Mouse (Mus musculus) T-helper 17 cell (primary cell): ENCODE results near the gene Mdga1.

Experiments
- in situ Hi-C, 2 experiments: fragments of 300-600 bp; cut with MboI, MseI; formaldehyde crosslinking; loops; 1 replicate in 1 of 2; 2 replicates in 1 of 2; pipeline ENCODE4 v1.15.1; 2025; ENCODE audit warnings: high pct_unique_total_duplicates in 2 of 2

Gene Mdga1

GRCm38 (mm10) chr17:29925608-29926606, 44.0 kb downstream of the Mdga1 start:
- in situ Hi-C loops = no loop called here

DNA sequence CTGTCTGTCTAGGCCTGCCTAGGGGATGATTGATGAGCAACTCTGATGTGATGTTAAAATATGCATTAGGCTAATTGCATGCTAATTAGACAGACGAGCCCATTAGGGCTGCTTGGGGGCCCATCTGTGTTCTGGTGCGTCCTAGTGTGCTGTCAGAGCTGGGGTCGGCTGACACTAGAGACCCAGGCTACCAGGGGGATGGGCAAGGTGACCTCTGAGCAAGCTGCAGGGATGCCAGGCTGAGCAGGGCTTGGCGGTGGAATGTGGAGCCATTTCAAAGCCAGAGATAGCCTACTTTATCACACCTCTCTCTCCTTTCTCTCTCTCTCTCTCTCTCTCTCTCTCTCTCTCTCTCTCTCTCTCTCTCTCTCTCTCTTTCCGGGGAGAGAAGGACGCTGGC, 49.8 kb downstream of the Mdga1 start:
- in situ Hi-C loops = no loop called here

DNA sequence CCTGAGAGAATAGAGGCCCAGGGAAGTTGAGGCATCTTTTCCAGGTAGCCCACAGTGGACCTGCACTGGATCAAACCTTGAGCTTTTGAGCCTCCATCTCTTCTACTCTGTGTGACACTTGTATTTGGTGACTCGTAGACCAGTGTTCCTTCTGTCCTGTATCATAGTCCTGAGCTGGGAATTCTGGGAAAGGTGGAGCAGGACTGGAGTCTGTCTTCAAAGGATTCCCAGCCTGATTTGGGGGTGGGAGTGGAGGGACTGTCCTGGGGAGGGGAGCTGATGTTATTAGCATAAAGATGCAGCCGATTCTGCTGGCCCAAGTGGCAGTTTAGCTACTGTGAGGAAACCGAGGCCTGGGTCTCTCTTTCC, 50.4 kb downstream of the Mdga1 start:
- in situ Hi-C loops = no loop called here

DNA sequence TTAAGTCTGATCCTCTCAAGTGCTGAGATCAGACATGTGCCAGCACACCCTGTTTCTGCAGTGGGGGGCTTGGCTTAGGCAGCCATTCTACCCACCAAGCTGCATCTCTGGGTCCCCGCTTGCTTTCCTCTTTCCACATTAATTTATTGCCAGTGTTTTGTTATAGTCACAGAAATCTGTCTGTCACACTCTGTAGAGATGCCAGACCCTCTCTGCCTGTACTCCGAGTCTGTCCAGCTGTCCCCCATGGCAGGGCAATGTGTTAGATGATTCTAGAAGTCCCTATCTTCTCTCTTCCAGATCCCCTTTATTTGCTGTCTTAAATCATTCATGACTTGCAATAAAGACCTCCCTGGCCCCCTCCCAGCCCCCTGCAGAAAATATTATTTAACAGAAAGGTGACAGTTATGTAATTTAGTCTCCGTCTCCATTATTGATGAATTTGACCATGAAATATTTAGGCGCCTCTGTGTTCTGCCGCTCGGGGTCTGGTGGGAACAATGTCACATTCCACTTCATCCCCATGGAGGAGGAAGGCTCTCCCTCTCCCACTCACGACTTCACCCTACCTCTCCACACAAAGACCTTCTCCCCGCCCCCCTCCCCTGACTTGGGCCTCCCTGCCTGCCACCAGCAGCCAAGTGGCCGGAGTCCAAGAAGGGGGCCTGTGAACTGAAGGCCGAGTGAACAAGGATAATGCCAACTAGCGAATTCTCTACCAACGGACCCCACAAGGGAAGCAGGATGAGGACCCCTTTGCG, 50.9 kb downstream of the Mdga1 start:
- in situ Hi-C loops = no loop called here

DNA sequence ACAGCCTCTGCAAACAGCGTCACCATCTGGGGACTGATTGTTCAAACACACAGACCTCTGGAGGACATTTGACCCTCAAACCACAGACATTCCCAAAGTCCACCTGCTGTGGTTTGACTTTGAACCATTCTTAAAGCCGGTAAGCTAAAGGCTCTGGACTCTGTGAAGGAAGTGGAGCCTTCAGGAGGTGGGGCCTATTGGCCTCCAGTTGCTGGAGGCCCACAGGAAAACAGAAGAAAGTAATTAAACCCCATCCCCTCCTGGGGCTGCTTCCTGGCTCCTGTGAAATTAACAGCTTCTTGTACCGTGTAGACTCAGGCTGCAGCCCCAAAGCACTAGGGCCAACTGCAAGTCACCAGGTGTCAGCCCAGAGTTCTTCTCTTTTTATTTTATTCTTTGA, 52.9 kb downstream of the Mdga1 start:
- in situ Hi-C loops = no loop called here

- in situ Hi-C loops = no loop called here
These were observed 54.1 kb downstream of the Mdga1 start for GRCm38 (mm10) chr17:29915820-29916219.

DNA sequence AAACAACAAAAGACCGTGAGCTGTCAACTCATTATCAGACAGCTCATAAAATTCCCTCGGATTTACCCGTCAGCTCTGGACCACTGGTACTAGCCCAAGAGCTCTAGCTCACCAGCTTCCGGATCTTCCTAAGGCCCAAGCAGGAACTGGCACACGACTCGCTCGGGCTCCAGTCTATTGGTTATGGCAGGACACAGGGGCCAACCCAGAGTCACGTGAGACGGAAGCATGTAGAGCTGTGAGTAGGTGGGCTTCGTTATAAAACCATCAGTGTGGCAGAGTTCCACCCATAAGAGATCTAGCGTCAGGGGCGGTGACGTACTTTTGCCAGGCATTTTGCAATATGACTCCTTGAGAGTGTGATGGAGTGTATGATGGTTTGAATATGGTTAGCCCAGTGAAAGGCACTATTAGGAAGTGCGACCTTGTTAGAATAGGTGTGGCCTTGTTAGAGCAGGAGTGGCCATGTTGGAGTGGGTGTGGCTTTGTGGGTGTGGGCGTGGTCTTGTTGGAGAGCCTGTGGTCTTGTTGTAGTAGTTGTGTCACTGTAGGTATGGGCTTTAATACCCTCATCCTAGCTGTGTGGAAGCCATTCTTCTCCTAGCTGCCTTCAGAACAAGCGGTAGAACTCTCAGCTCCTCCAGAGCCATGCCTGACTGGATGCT, 56.5 kb downstream of the Mdga1 start:
- in situ Hi-C loops = no loop called here

DNA sequence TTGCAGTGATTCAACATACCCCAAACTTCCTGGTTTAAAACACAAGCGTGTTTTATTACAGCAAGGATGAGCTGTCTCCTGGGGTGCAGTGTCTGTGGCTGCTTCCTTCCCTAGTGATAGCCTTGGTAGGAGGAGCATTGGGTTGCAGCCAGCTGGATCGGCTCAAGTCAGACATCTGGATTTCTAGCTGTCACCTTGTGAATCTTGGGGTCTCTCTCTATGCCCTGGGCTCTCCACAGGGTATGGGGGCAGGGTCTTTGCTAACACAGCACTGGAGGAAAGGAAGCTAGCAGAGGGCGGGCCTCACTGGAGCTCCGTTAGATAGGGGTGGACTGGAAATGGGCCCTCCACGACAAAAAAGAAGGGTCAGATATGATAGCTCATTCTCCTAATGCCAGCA, 57.2 kb downstream of the Mdga1 start:
- in situ Hi-C loops = no loop called here

GRCm38 (mm10) chr17:29909031-29909430, 60.9 kb downstream of the Mdga1 start:
- in situ Hi-C loops = no loop called here

- in situ Hi-C loops = no loop called here
These were observed 65.2 kb downstream of the Mdga1 start for GRCm38 (mm10) chr17:29904694-29905093.

GRCm38 (mm10) chr17:29902406-29903155, 67.3 kb downstream of the Mdga1 start:
- in situ Hi-C loops = no loop called here

DNA sequence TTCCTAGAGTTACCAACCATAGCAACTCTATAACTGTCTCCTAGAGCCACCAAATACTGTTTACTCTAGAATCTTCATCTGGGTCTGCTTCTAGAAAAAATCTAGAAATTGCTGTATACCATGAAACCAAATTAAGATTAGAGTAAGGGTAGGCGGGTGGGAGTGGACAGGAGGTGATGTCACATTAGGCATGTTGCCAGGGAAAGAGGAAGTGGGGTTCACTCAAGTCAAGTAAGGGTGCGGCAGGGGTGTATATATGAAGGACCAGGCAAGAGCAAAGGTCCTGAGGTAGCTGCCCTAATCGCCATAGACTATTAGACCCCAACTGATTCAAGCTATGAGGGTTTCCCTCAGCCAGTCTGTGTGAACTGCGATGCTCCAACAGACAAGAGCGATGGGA, 69.6 kb downstream of the Mdga1 start:
- in situ Hi-C loops = no loop called here

DNA sequence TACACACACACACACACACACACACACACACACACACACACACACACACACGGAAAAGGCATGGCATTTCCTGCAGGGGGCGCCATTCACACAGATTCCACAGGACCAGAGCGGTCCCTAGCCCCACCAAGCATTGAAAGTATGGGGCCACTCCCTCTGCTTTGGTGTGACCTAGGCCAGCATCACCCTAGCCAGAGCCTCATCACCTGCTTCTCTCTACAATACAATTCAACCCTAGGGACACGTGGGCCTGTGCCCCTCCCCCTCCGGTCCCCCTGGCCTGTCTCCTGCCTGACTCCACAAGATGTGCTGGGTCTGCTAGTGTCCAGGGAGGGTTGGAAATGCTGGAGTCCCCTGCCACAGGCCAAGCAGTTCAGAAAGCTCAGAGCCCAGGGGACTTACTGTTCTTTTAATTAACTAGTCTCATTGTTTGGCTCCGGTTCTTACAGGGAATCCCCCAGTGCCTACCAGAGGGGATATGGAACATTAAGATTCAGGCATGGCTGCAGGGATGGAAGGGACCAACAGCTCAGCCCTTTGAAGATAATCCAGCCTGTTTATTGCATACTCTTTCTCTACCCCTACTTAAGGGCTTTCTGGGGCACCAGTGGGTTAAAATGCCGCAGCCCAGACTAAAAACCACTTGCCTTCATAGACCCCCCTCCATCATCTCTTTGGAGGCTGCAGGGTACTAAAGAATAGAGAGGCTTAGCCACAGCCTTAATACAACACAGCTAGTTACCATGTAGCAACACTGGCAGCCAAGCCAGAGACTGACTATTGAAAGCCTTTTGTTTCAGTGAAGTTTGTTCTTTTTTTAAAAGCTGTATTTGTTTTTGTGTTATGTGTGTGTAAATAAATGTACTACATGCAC, 73.5 kb downstream of the Mdga1 start:
- in situ Hi-C loops = loop anchor here in 1 of 2 experiments (5.0 kb wide), 1 partner anchor 556 kb away; no protein-coding TSS in a partner anchor

DNA sequence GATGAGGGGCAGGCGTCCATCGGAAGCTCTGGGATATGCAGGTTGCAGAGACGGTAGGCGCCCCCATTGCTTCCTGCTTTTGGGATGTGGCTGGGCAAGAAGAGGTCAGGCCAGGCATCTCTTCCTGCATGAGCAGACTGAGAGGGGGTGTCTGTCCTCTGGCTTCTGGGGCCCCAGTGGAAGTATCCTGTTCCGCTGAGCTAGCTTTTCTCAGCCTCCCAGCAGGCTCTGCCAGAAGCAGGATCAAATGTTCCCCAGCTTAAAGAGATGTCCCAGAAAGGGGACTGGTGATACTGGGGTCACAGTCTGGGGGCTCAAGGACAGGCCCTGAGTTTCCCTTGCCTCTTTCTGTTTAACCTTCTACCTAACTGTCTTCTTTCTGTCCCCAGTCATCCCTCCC, 74.3 kb downstream of the Mdga1 start:
- in situ Hi-C loops = loop anchor here in 1 of 2 experiments (5.0 kb wide), 1 partner anchor 557 kb away; no protein-coding TSS in a partner anchor

- in situ Hi-C loops = loop anchor here in 1 of 2 experiments (5.0 kb wide), 1 partner anchor 557 kb away; no protein-coding TSS in a partner anchor
These were observed 74.9 kb downstream of the Mdga1 start for GRCm38 (mm10) chr17:29894965-29895364.

DNA sequence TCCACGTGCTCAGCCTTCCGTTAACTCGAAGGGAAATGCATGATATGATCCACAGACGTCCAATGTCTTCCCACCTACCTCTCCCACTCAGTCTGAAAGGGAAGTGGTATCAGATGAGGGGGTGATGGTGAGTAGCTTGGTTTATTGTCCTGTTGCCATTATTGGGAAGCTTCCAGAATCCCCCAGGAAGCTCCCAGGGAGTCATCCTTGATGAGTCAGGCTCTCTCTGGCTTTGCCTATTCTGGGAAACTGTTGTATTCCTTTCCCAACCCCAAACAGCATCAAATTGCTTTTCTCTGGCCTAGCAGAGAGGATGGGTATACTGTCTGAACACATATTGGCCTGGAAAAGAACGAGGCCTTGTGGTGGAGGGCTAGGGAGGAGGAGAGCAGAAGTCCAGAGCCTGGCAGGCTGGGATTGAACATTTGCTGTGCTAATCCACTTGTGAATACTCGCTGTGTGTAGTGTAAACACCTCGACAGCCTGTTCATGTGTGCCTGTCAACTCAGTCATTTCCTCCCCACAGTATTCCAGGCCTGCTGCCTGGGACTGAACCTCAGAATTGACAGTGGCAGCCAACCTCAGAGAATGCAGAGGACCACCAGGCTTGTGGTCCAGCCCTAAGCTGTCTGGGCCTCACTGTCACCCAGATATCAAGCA, 79.3 kb downstream of the Mdga1 start:
- in situ Hi-C loops = no loop called here

GRCm38 (mm10) chr17:29888981-29889980, 80.6 kb downstream of the Mdga1 start:
- in situ Hi-C loops = no loop called here
